Mouse (Mus musculus): ENCODE data around the gene Capn12.
A peak's percentile ranks its signal among the peaks of the same experiment; 100 is the strongest.

Gene Capn12

DNA sequence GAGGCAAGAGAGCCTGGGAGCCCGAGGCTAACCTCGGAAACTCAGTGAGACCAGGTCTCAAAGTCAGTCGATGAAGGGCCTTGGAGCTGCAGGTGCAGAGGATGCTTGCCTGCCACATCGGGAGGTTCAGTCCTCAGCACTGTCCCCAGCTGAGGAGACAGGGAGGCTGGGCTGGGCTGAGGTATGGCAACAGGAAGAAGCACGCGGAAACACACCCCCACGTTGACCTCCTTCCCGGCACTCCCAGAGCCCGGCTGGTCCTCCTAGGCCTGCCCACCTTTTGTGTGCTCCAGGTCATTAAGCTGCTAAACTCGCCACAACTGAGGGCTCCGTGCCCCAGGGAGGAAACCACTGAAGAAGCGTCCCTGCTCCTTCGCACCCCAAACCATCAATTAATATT lies at the start of gene Capn12:
Gene Capn12 (plus strand): TSS at position 224 of the 400 bp plus-strand sequence.
- Histone ChIP-seq H3K36me3 (ENCODE audit: insufficient read depth, low read length) (no peaks in the 10 kb centered on the region), H3K27me3 (ENCODE audit: insufficient read depth, low read length) (peaks cover 25% of the 10 kb centered on the region), H3K4me1 (replicated peaks; ENCODE audit: low read depth, low read length) (peaks cover 54% of the 10 kb centered on the region), H3K4me3 (replicated peaks; ENCODE audit: low read length) (0 out of 2 replicates have a peak within 1 kb of the TSS, but pooled peaks have one; percentile 20), H3K9me3 (ENCODE audit: low read length) (no peaks in the 10 kb centered on the region)
- no peak for TF ChIP-seq NANOG (IDR thresholded peaks at IDR 0.05; ENCODE audit: borderline replicate concordance, low read length)
- no peak for TF ChIP-seq CTCF (conservative IDR thresholded peaks at IDR 0.05; ENCODE audit: low read length)
- no peak for TF ChIP-seq POU5F1 (IDR thresholded peaks at IDR 0.05; ENCODE audit: borderline replicate concordance, low read length)

DNA sequence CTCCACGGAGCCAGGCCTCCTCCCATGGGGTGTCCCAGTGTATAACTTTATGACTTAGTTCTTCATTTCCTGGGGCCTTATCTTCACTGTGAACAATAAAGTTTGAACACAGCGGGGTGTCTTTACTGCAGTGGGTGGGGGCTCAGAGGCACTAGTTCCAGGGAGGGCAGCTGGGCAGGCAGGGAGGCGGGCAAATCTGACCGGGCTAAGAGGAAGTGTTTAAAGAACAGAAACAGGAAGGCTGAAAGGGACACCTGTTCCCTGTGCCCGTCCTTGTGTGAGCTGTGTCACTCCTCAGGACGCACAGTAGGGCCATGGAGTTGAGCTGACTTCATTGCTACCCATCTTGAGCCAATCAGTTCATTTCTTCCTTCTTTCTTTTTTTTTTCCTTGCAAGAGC lies 49.1 kb upstream of the Capn12 start:
- peak overlapping the region; percentile 58; the same call in 1 of the 2 replicates for H3K4me3 ChIP-seq (replicated peaks; ENCODE audit: low read length)
- TF ChIP-seq POU5F1 (IDR thresholded peaks at IDR 0.05; ENCODE audit: borderline replicate concordance, low read length) (no peak), CTCF (conservative IDR thresholded peaks at IDR 0.05; ENCODE audit: low read length) (no peak), NANOG (IDR thresholded peaks at IDR 0.05; ENCODE audit: borderline replicate concordance, low read length) (no peak)
- 0 out of 2 replicates have a peak, but pooled peaks cover 5% of the 10 kb centered on the region for H3K27me3 ChIP-seq (ENCODE audit: insufficient read depth, low read length)
- H3K4me1 ChIP-seq (replicated peaks; ENCODE audit: low read depth, low read length), result peaks cover 30% of the 10 kb centered on the region
- peaks cover 44% of the 10 kb centered on the region for H3K36me3 ChIP-seq (ENCODE audit: insufficient read depth, low read length)
- H3K9me3 ChIP-seq (ENCODE audit: low read length), result peaks cover 5% of the 10 kb centered on the region

DNA sequence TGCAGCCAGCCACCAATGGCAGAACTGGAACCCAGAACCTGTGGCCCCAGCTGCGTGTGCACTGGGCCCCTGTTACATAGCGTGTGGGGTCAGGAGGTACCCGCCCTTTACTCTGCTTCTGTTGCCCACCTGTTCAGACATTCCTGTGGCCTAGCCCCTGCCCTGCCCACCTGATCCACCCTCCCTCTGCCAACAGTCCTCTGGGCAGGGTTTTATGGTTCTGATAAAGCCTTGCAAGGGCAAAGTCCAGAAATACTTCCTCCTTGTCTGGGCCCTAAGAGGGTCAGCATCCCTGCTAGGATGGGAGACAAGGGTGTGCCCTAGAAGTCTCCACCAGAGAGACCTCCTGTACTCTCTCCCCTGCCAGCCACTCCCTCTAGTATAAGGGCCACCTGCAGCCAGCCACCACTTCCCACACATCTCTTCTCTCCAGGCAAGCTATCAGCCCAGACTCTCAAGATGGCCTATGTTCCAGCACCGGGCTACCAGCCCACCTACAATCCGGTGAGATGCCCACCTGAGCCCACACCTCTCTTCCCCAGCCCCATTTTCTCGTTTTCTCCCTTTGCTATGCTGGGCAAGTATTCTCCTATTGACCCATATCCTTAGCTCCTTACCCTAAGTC lies 47.4 kb upstream of the Capn12 start, which contains the start of gene Lgals4:
Gene Lgals4 (plus strand): TSS at position 132 of the 625 bp plus-strand sequence.
- H3K9me3 ChIP-seq (ENCODE audit: low read length), result peaks cover 5% of the 10 kb centered on the region
- H3K4me1 ChIP-seq (replicated peaks; ENCODE audit: low read depth, low read length), result peaks cover 41% of the 10 kb centered on the region
- TF ChIP-seq CTCF (conservative IDR thresholded peaks at IDR 0.05; ENCODE audit: low read length) (no peak), POU5F1 (IDR thresholded peaks at IDR 0.05; ENCODE audit: borderline replicate concordance, low read length) (no peak), NANOG (IDR thresholded peaks at IDR 0.05; ENCODE audit: borderline replicate concordance, low read length) (no peak)
- H3K27me3 ChIP-seq (ENCODE audit: insufficient read depth, low read length), result 0 out of 2 replicates have a peak, but pooled peaks cover 5% of the 10 kb centered on the region
- H3K36me3 ChIP-seq (ENCODE audit: insufficient read depth, low read length), result peaks cover 30% of the 10 kb centered on the region
- no peak within 1 kb of the TSS for H3K4me3 ChIP-seq (replicated peaks; ENCODE audit: low read length)

DNA sequence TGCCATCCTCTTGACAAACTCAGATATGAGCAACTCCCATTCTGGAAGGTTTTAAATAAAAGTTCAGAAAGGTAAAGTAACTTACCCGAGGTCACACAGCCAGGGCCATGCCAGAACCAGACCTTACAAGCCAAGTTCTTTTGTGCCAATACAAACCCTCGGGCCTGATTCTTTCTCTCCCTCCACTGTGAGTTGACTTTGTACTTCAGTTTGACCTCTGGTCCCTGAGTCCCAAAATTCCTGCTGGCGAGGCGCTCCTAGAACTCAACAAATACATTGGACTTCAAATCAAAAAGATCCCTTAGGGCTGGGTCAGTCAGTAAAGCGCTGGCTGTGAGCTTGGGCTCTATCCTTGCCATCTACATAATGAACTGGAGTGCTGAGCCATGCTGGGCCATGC lies 44.3 kb upstream of the Capn12 start:
- no peaks in the 10 kb centered on the region for H3K9me3 ChIP-seq (ENCODE audit: low read length)
- peaks cover 6% of the 10 kb centered on the region for H3K36me3 ChIP-seq (ENCODE audit: insufficient read depth, low read length)
- TF ChIP-seq CTCF (conservative IDR thresholded peaks at IDR 0.05; ENCODE audit: low read length) (no peak), NANOG (IDR thresholded peaks at IDR 0.05; ENCODE audit: borderline replicate concordance, low read length) (no peak), POU5F1 (IDR thresholded peaks at IDR 0.05; ENCODE audit: borderline replicate concordance, low read length) (no peak)
- H3K27me3 ChIP-seq (ENCODE audit: insufficient read depth, low read length), result peaks cover 13% of the 10 kb centered on the region; the same call in 1 of the 2 replicates
- H3K4me3 ChIP-seq (replicated peaks; ENCODE audit: low read length), result no peak overlapping the region
- H3K4me1 ChIP-seq (replicated peaks; ENCODE audit: low read depth, low read length), result peaks cover 29% of the 10 kb centered on the region

DNA sequence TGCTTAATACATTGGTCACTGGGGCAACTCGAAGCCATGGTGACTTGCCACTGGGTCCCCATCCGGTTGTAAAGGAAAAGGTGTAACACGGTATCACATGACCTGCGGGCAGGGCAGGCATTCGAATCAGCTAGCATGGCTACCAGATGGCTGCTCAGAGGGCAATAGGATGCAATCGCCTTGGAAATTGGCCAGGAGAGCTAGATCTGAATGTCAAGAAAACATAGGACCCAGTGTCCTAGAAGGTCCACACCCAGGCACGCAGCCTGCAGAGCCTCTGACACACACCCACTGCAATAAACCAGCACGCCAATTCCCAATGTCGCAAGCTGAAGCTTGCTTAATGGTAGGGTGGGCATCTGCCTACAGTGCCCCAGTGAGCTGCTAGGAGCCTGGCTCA lies 42.9 kb upstream of the Capn12 start:
- TF ChIP-seq CTCF (conservative IDR thresholded peaks at IDR 0.05; ENCODE audit: low read length), result no peak
- no peak for TF ChIP-seq NANOG (IDR thresholded peaks at IDR 0.05; ENCODE audit: borderline replicate concordance, low read length)
- peaks cover 13% of the 10 kb centered on the region; the same call in 1 of the 2 replicates for H3K27me3 ChIP-seq (ENCODE audit: insufficient read depth, low read length)
- H3K9me3 ChIP-seq (ENCODE audit: low read length), result no peaks in the 10 kb centered on the region
- peaks cover 24% of the 10 kb centered on the region for H3K4me1 ChIP-seq (replicated peaks; ENCODE audit: low read depth, low read length)
- 0 out of 2 replicates have a peak, but pooled peaks cover 3% of the 10 kb centered on the region for H3K36me3 ChIP-seq (ENCODE audit: insufficient read depth, low read length)
- H3K4me3 ChIP-seq (replicated peaks; ENCODE audit: low read length), result no peak overlapping the region

DNA sequence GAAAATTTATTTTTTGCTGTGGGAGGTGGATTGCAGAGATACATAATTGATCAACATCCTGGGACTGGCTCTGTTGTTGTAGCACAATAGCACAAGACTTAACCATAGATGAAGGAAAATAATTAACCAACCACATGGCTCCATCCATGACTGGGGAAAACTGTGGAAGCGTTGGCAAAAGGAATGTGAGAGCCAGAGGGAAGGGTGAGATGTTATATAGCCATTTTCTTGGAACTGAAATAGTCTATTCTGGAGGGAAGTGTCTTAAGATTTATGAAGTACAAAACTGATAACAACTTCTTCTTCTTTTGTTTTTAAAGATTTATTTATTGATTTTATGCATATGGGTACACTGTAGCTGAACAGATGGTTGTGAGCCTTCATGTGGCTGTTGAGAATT lies 33.9 kb upstream of the Capn12 start:
- H3K27me3 ChIP-seq (ENCODE audit: insufficient read depth, low read length), result no peaks in the 10 kb centered on the region
- no peak for TF ChIP-seq CTCF (conservative IDR thresholded peaks at IDR 0.05; ENCODE audit: low read length)
- no peak for TF ChIP-seq POU5F1 (IDR thresholded peaks at IDR 0.05; ENCODE audit: borderline replicate concordance, low read length)
- TF ChIP-seq NANOG (IDR thresholded peaks at IDR 0.05; ENCODE audit: borderline replicate concordance, low read length), result no peak
- peaks cover 21% of the 10 kb centered on the region for H3K4me1 ChIP-seq (replicated peaks; ENCODE audit: low read depth, low read length)
- H3K9me3 ChIP-seq (ENCODE audit: low read length), result no peaks in the 10 kb centered on the region
- H3K36me3 ChIP-seq (ENCODE audit: insufficient read depth, low read length), result no peaks in the 10 kb centered on the region
- H3K4me3 ChIP-seq (replicated peaks; ENCODE audit: low read length), result no peak overlapping the region

DNA sequence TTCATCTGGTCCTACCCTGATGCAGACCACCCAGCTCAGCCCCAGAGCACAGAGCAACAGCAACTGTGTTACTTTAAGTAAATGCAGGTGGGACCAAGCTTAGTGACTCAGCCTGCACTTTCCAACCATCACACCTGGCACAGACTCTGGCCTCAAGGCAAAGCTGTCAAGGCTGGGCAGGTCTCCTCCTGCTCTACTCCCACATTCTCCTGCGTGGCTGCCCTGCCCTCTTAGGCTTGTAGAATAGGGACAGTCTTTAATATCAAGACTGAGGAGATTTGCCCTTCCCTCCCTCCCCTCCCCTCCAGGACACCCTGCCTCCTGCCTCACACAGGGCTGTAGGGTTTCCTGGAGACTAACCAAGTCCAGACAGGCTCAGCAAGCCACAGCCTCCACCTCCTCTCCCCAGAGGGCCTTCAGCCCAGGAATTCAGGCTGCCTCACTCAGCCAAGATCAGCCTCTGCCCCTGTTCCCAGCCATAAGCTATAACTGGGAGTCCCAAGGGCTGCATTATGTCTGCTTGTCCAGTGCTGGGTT lies 31.5 kb upstream of the Capn12 start:
- Histone ChIP-seq H3K9me3 (ENCODE audit: low read length) (0 out of 2 replicates have a peak, but pooled peaks cover 4% of the 10 kb centered on the region), H3K27me3 (ENCODE audit: insufficient read depth, low read length) (no peaks in the 10 kb centered on the region), H3K36me3 (ENCODE audit: insufficient read depth, low read length) (no peaks in the 10 kb centered on the region), H3K4me3 (replicated peaks; ENCODE audit: low read length) (no peak overlapping the region), H3K4me1 (replicated peaks; ENCODE audit: low read depth, low read length) (peaks cover 21% of the 10 kb centered on the region)
- TF ChIP-seq NANOG (IDR thresholded peaks at IDR 0.05; ENCODE audit: borderline replicate concordance, low read length) (no peak), POU5F1 (IDR thresholded peaks at IDR 0.05; ENCODE audit: borderline replicate concordance, low read length) (no peak), CTCF (conservative IDR thresholded peaks at IDR 0.05; ENCODE audit: low read length) (no peak)

DNA sequence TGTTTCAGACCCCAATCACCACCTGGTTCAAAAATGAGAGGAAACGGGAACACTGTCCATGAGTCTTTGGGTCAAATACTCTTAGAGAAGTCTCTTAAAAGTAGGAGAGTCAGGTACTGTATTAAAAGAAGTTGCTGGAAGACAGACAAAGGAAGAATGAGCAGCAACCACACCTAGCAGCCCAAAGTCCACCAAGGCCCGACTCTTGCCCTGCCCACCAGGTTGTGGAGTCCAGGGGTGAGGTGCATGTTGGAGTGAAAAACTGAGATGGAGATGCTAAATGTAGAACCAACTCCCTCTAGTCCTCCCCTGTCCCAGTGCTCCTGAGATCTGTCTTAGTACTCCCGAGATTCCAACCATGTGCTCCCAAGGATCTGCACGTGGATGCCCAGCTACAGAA lies 30.6 kb upstream of the Capn12 start:
- Histone ChIP-seq H3K36me3 (ENCODE audit: insufficient read depth, low read length) (no peaks in the 10 kb centered on the region), H3K27me3 (ENCODE audit: insufficient read depth, low read length) (no peaks in the 10 kb centered on the region), H3K4me3 (replicated peaks; ENCODE audit: low read length) (no peak overlapping the region), H3K4me1 (replicated peaks; ENCODE audit: low read depth, low read length) (peaks cover 21% of the 10 kb centered on the region), H3K9me3 (ENCODE audit: low read length) (0 out of 2 replicates have a peak, but pooled peaks cover 4% of the 10 kb centered on the region)
- TF ChIP-seq CTCF (conservative IDR thresholded peaks at IDR 0.05; ENCODE audit: low read length) (no peak), NANOG (IDR thresholded peaks at IDR 0.05; ENCODE audit: borderline replicate concordance, low read length) (no peak), POU5F1 (IDR thresholded peaks at IDR 0.05; ENCODE audit: borderline replicate concordance, low read length) (no peak)

All from E14TG2a.4 (cell line).